Mouse (Mus musculus) kidney, embryonic 14.5 days (tissue): ENCODE results near the gene Dlx1. TPM values are rescaled to one million over a fixed set of nuclear protein-coding genes. Genes with fewer than 3 reads are reported as not detected.
A peak's percentile ranks its signal among the peaks of the same experiment; 100 is the strongest.

Experiments used
- ATAC-seq: fragments of 200-750 bp; cut with Nextera tagmentation; 2 replicates; pipeline ENCODE4 v1.8.0; 2017; ENCODE audit warnings: moderate number of reproducible peaks, mild to moderate bottlenecking, moderate TSS enrichment, moderate library complexity; ENCODE audit not compliant: low FRiP score, low TSS enrichment
- H3K27ac ChIP-seq: fragments of 300-500 bp; sonication (generic); 2 replicates; pipeline ENCODE4 v1.5.1; 2014; ENCODE audit warnings: low read depth, mild to moderate bottlenecking, low read length, moderate library complexity, mixed read lengths
- H3K27me3 ChIP-seq: fragments of 300-500 bp; sonication (generic); 2 replicates; pipeline ENCODE4 v1.6.1; 2014; ENCODE audit warnings: mild to moderate bottlenecking, low read length; ENCODE audit not compliant: control insufficient read depth, insufficient read depth
- H3K36me3 ChIP-seq: fragments of 300-500 bp; sonication (generic); 2 replicates; pipeline ENCODE4 v1.6.1; 2014; ENCODE audit warnings: low read length, mixed read lengths; ENCODE audit not compliant: control insufficient read depth, insufficient read depth
- H3K4me1 ChIP-seq: fragments of 300-500 bp; sonication (generic); 2 replicates; pipeline ENCODE4 v1.6.1; 2014; ENCODE audit warnings: low read length, mixed read lengths; ENCODE audit not compliant: control insufficient read depth, insufficient read depth
- H3K4me2 ChIP-seq: fragments of 300-500 bp; sonication (generic); replicated peaks from 2 replicates; pipeline ENCODE4 v1.6.1; 2014; ENCODE audit warnings: low read depth, mild to moderate bottlenecking, low read length
- H3K4me3 ChIP-seq: fragments of 300-500 bp; sonication (generic); 2 replicates; pipeline ENCODE4 v1.5.1; 2014; ENCODE audit warnings: mild to moderate bottlenecking, low read length
- H3K9ac ChIP-seq: fragments of 300-500 bp; sonication (generic); 2 replicates; pipeline ENCODE4 v1.6.1; 2014; ENCODE audit warnings: low read depth, mild to moderate bottlenecking, low read length, moderate library complexity
- H3K9me3 ChIP-seq: fragments of 300-500 bp; sonication (generic); 2 replicates; pipeline ENCODE4 v1.6.1; 2016; ENCODE audit warnings: low read length; ENCODE audit not compliant: control insufficient read depth
- WGBS: fragments of 180-500 bp; shearing (Covaris S2); extraction: QIAGEN DNeasy Blood & Tissue Kit; methylation state at CpG from one replicate; pipeline ENCODE4 v1.1.7; 2014; 5-methylcytosine and 5-hydroxymethylcytosine counted together
- polyA plus RNA-seq: library from polyadenylated mRNA; unstranded; fragments of >200 nt; fragmentation: Nextera tagmentation; extraction: Ambion mirVana; gene quantifications from 2 replicates; pipeline ENCODE4 v1.2.1, GENCODE M21; 2014

The Dlx1 gene
- not detected in 2 replicates for polyA plus RNA-seq

DNA sequence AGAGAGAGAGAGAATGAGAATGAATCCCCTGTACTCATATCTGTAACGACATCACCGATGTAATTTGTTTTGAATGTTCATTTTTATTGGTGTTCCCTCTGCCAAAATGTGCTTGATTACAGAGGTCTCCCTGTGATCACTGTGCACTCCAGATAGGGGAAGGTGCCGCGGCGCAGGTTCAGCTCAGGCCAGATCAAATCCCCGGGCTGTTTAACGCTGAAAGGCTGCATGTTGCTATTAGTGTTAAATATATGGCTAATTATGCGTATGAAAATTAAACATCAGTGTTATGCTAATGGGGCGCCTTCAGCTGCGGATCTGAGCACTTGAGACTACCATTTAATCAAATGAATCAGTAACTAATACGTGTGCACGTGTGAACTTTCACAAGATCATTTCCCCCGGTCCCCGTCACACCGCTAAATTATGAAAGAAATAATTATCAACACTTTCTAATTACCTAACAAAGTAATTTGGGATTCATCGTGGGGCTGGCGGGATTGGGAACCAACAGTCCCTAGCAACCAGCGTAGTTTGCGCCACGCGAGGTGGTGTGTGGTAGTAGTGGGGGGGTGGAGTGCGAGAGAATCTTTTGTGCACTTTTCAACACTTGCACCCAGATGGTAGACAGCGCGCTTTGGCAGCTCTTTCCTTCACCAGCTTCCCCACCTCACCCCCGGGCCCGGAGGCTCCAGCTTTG lies at the start of gene Dlx1:
TSS of gene Dlx1 (plus strand) at position 100 of the 700 bp plus-strand sequence.
- Histone ChIP-seq H3K9ac (peak within 1 kb of the TSS; percentile 45; the same call in 1 of the 2 replicates), H3K36me3 (no peaks in the 10 kb centered on the region), H3K4me1 (peaks cover 4% of the 10 kb centered on the region; the same call in 1 of the 2 replicates), H3K27ac (no peak within 1 kb of the TSS), H3K4me2 (peak within 1 kb of the TSS; percentile 91), H3K9me3 (no peaks in the 10 kb centered on the region), H3K27me3 (peaks cover 99% of the 10 kb centered on the region), H3K4me3 (peak within 1 kb of the TSS; percentile 39)
- WGBS = 1% methylated on average over 26 of the region's 26 CpGs
- ATAC-seq = no peak

DNA sequence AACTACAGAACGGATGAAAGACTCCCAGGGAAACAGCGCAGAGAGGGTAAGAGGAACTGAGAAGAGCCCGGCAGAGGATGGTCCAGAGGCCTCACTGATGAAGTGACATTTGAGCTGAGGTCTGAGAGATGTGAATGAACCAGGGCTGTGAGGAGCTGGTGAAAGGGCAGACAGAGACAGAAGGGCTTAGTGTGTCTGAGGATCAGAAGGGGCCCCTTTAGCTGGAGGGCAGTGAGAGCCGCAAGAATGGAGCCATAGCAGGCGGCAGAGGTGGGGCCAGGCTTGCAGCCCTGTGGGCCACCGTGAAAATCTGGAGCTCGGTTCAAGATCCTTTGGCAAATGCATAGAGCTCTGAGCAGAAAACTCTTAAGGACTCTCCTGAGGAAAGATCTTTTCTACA lies 48.0 kb upstream of the Dlx1 start:
- H3K4me1 ChIP-seq = no peaks in the 10 kb centered on the region
- H3K36me3 ChIP-seq = no peaks in the 10 kb centered on the region
- WGBS = 9% methylated on average over 7 of the region's 7 CpGs
- no peak overlapping the region for H3K4me3 ChIP-seq
- ATAC-seq = peak; percentile 60; the same call in 1 of the 2 replicates
- no peaks in the 10 kb centered on the region for H3K27me3 ChIP-seq
- 0 out of 2 replicates have a peak, but pooled peaks cover 4% of the 10 kb centered on the region for H3K9me3 ChIP-seq
- H3K27ac ChIP-seq = no peak overlapping the region
- H3K9ac ChIP-seq = no peak overlapping the region
- H3K4me2 ChIP-seq = no peak overlapping the region

DNA sequence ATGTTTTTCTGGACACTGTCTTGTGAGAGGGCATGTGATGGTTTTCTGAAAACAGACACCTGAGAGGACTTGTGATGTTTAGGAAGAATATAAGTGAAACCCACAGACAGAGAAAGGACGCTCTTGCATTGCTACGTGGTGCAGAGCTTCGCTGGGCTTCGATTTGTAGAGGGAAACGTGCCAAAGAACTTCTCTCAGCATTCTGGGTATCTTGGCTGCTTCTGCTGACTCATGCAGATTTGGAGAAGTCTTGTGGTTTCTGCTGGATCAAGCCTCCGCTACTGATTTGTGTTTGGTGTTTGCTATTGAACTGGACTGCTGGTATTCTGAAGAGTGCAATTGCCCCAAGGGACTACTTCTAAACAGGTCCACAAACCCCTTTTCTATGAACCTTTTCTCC lies 46.1 kb upstream of the Dlx1 start:
- Histone ChIP-seq H3K9me3 (0 out of 2 replicates have a peak, but pooled peaks cover 4% of the 10 kb centered on the region), H3K36me3 (no peaks in the 10 kb centered on the region), H3K27ac (no peak overlapping the region), H3K9ac (no peak overlapping the region), H3K4me1 (no peaks in the 10 kb centered on the region), H3K27me3 (no peaks in the 10 kb centered on the region), H3K4me2 (no peak overlapping the region), H3K4me3 (no peak overlapping the region)
- 85% methylated on average over 6 of the region's 6 CpGs for WGBS
- ATAC-seq = no peak

- Histone ChIP-seq H3K4me1 (no peaks in the 10 kb centered on the region), H3K9ac (no peak overlapping the region), H3K27me3 (no peaks in the 10 kb centered on the region), H3K4me3 (no peak overlapping the region), H3K36me3 (no peaks in the 10 kb centered on the region), H3K27ac (no peak overlapping the region), H3K4me2 (no peak overlapping the region), H3K9me3 (no peaks in the 10 kb centered on the region)
- 76% methylated on average over 10 of the region's 10 CpGs for WGBS
- ATAC-seq = no peak
Measured at GRCm38 (mm10) chr2:71483046-71483716, 44.7 kb upstream of the Dlx1 start.

DNA sequence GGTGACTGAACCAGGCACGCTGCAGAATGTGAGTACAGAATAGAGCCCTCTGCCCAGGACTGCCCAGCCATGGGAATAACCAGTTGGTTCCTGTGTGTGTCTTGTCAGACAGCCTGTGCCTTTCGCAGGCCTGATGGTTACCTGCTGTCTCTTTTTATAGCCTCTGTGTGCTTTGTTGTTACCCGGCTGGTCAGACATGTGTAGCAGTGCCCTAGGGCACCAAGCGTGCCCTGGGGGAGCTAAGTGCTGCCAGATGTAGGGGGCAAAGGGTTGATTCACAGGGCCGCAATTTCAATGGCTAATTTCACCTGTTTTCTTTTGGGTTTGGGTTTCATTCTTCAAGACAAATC lies 44.2 kb upstream of the Dlx1 start:
- H3K4me3 ChIP-seq = no peak overlapping the region
- H3K9ac ChIP-seq = no peak overlapping the region
- 28% methylated on average over 5 of the region's 5 CpGs for whole genome bisulfite sequencing
- H3K36me3 ChIP-seq = no peaks in the 10 kb centered on the region
- no peak overlapping the region for H3K27ac ChIP-seq
- no peaks in the 10 kb centered on the region for H3K9me3 ChIP-seq
- H3K27me3 ChIP-seq = no peaks in the 10 kb centered on the region
- H3K4me2 ChIP-seq = no peak overlapping the region
- ATAC-seq = peak; percentile 46; the same call in 1 of the 2 replicates
- no peaks in the 10 kb centered on the region for H3K4me1 ChIP-seq

DNA sequence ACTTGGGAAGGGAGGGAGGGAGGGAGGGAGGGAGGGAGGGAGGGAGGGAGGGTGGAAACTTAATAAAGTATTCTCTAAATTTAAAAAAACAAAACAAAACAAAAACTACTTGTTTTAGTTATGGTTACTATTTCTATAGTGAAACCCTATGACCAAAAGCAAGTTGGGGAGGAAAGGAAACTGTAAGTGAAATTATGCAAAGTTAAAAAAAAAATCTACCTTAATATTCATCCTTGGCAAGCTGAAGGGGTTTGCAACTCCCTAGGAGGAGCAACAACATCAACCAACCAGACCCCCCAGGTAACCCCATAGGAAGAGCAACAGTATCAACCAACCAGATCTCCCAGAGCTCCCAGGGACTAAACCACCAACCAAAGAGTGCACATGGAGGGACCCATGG lies 36.6 kb upstream of the Dlx1 start:
- Histone ChIP-seq H3K4me1 (no peaks in the 10 kb centered on the region), H3K9me3 (no peaks in the 10 kb centered on the region), H3K9ac (no peak overlapping the region), H3K27ac (no peak overlapping the region), H3K4me2 (no peak overlapping the region), H3K27me3 (no peaks in the 10 kb centered on the region), H3K36me3 (no peaks in the 10 kb centered on the region), H3K4me3 (no peak overlapping the region)
- ATAC-seq = no peak

- Histone ChIP-seq H3K4me3 (no peak overlapping the region), H3K4me2 (no peak overlapping the region), H3K9me3 (no peaks in the 10 kb centered on the region), H3K36me3 (no peaks in the 10 kb centered on the region), H3K27me3 (no peaks in the 10 kb centered on the region), H3K4me1 (no peaks in the 10 kb centered on the region), H3K9ac (no peak overlapping the region), H3K27ac (no peak overlapping the region)
- WGBS = 73% methylated on average over 12 of the region's 12 CpGs
- no peak for ATAC-seq
Measured at GRCm38 (mm10) chr2:71493161-71493683, 34.7 kb upstream of the Dlx1 start.

GRCm38 (mm10) chr2:71494503-71494902 lies 33.4 kb upstream of the Dlx1 start:
- H3K27ac ChIP-seq = no peak overlapping the region
- no peaks in the 10 kb centered on the region for H3K9me3 ChIP-seq
- no peaks in the 10 kb centered on the region for H3K36me3 ChIP-seq
- H3K9ac ChIP-seq = no peak overlapping the region
- H3K4me1 ChIP-seq = peaks cover 3% of the 10 kb centered on the region; the same call in 1 of the 2 replicates
- H3K4me3 ChIP-seq = no peak overlapping the region
- 70% methylated on average over 10 of the region's 10 CpGs for WGBS
- H3K27me3 ChIP-seq = no peaks in the 10 kb centered on the region
- ATAC-seq = no peak
- H3K4me2 ChIP-seq = no peak overlapping the region

- no peak for ATAC-seq
- peaks cover 3% of the 10 kb centered on the region; the same call in 1 of the 2 replicates for H3K4me1 ChIP-seq
- no peak overlapping the region for H3K27ac ChIP-seq
- no peak overlapping the region for H3K9ac ChIP-seq
- no peak overlapping the region for H3K4me2 ChIP-seq
- no peaks in the 10 kb centered on the region for H3K27me3 ChIP-seq
- H3K4me3 ChIP-seq = no peak overlapping the region
- no peaks in the 10 kb centered on the region for H3K9me3 ChIP-seq
- H3K36me3 ChIP-seq = no peaks in the 10 kb centered on the region
- WGBS = 58% methylated on average over 4 of the region's 4 CpGs
Measured at GRCm38 (mm10) chr2:71494971-71495370, 32.9 kb upstream of the Dlx1 start.
